Mouse (Mus musculus) kidney, adult 2 months (tissue): Measurements from ENCODE around the gene Snx30. TPM values are rescaled to one million over a fixed set of nuclear protein-coding genes. Genes with fewer than 3 reads are reported as not detected.

Source experiments
- DNase-seq: peaks from one replicate; pipeline ENCODE4 v3.0.0; 2021
- H3K27ac ChIP-seq: fragments of 200-500 bp; 2 replicates; pipeline ENCODE4 v1.5.1; 2012; ENCODE audit warnings: low read depth, low read length, control low read depth, inconsistent platforms; ENCODE audit not compliant: insufficient read depth
- H3K27me3 ChIP-seq: fragments of 200-500 bp; replicated peaks from 2 replicates; pipeline ENCODE4 v1.6.1; 2012; ENCODE audit warnings: mild to moderate bottlenecking, moderate library complexity, low read length, inconsistent platforms; ENCODE audit not compliant: control insufficient read depth, insufficient read depth
- H3K36me3 ChIP-seq: fragments of 200-500 bp; 2 replicates; pipeline ENCODE4 v1.6.1; 2012; ENCODE audit warnings: mild to moderate bottlenecking, moderate library complexity, low read length, inconsistent platforms; ENCODE audit not compliant: control insufficient read depth, insufficient read depth
- H3K4me1 ChIP-seq: fragments of 200-500 bp; 2 replicates; pipeline ENCODE4 v1.6.1; 2011; ENCODE audit warnings: low read length; ENCODE audit not compliant: control insufficient read depth, insufficient read depth
- H3K4me3 ChIP-seq: fragments of 200-500 bp; 2 replicates; pipeline ENCODE4 v1.5.1; 2011; ENCODE audit warnings: mild to moderate bottlenecking, low read depth, low read length, control low read depth; ENCODE audit not compliant: insufficient read depth
- CTCF ChIP-seq: fragments of 200-500 bp; conservative IDR thresholded peaks from 2 replicates; pipeline ENCODE4 v1.5.1; 2011; ENCODE audit warnings: low read depth, mild to moderate bottlenecking, control low read depth, low read length, moderate library complexity, mixed read lengths; ENCODE audit not compliant: insufficient read depth, insufficient read length
- POLR2A ChIP-seq: fragments of 200-500 bp; IDR thresholded peaks from one replicate; pipeline ENCODE4 v1.6.1; 2011; ENCODE audit warnings: low read depth, low read length, control low read depth
- WGBS: fragments of 180-500 bp; shearing (Covaris S2); methylation state at CpG from one replicate; pipeline ENCODE4 v1.1.7; 2018; 5-methylcytosine and 5-hydroxymethylcytosine counted together
- polyA plus RNA-seq: library from polyadenylated mRNA; depleted of rRNA; stranded (reverse); fragments of >200 nt; gene quantifications from 2 replicates; pipeline ENCODE4 v1.2.3, GENCODE M21; 2012

Snx30 gene
- polyA plus RNA-seq, 1 experiment, result 5.2 TPM

GRCm38 (mm10) chr4:59806879-59807195 lies 1.2 kb downstream of the Snx30 start:
- 13% methylated on average over 9 of the region's 9 CpGs for WGBS
- peak overlapping the region; percentile 39 for H3K27ac ChIP-seq

DNA sequence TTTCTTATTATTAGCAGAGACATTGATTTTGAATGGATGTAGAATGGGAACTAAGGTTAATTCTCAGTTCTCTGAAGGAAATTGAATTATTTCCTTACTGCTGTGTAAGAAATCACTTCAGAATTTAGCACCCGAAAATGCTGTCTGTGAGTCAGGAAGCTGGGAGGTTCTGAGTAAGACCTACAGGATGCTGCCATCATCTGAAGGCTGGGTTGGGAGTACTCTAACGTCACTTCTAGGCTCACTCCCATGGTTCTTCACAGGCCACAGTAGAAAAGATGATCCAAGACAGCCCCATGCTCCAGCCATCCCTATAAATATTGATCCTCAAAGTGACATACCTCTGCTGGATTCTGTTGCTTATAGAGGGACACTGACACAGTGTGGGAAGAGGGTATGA lies 1.9 kb downstream of the Snx30 start:
- Histone ChIP-seq H3K4me3 (no peak overlapping the region), H3K36me3 (no peaks in the 10 kb centered on the region), H3K4me1 (peaks cover 4% of the 10 kb centered on the region; the same call in 1 of the 2 replicates), H3K27me3 (no peaks in the 10 kb centered on the region), H3K27ac (no peak overlapping the region)
- WGBS, result 64% methylated on average over 2 of the region's 2 CpGs
- no peak for DNase-seq
- TF ChIP-seq POLR2A (no peak), CTCF (no peak)

More at GRCm38 (mm10) chr4:59806879-59807195, 1.2 kb downstream of the Snx30 start:
- DNase-seq, result no peak
- Histone ChIP-seq H3K36me3 (no peaks in the 10 kb centered on the region), H3K27me3 (no peaks in the 10 kb centered on the region), H3K4me3 (peak overlapping the region; percentile 91), H3K4me1 (peaks cover 4% of the 10 kb centered on the region; the same call in 1 of the 2 replicates)
- no peak for TF ChIP-seq CTCF
- no peak for TF ChIP-seq POLR2A

GRCm38 (mm10) chr4:59808396-59808795 lies 2.8 kb downstream of the Snx30 start:
- Histone ChIP-seq H3K4me1 (peaks cover 4% of the 10 kb centered on the region; the same call in 1 of the 2 replicates), H3K27ac (no peak overlapping the region), H3K36me3 (no peaks in the 10 kb centered on the region), H3K27me3 (no peaks in the 10 kb centered on the region), H3K4me3 (no peak overlapping the region)
- TF ChIP-seq POLR2A (no peak), CTCF (peak; percentile 44)
- peak; percentile 29 for DNase-seq
- 78% methylated on average over 5 of the region's 5 CpGs for WGBS

- Histone ChIP-seq H3K27me3 (no peaks in the 10 kb centered on the region), H3K36me3 (no peaks in the 10 kb centered on the region), H3K27ac (no peak overlapping the region), H3K4me3 (no peak overlapping the region), H3K4me1 (peaks cover 9% of the 10 kb centered on the region)
- 70% methylated on average over 7 of the region's 7 CpGs for WGBS
- DNase-seq, result no peak
- TF ChIP-seq CTCF, result no peak
- TF ChIP-seq POLR2A, result no peak
Measured at GRCm38 (mm10) chr4:59814094-59814493, 8.5 kb downstream of the Snx30 start.

- DNase-seq, result no peak
- 57% methylated on average over 4 of the region's 4 CpGs for WGBS
- no peak overlapping the region for H3K4me3 ChIP-seq
- H3K27ac ChIP-seq, result no peak overlapping the region
- TF ChIP-seq POLR2A (no peak), CTCF (no peak)
- H3K36me3 ChIP-seq, result no peaks in the 10 kb centered on the region
- H3K27me3 ChIP-seq, result no peaks in the 10 kb centered on the region
- peaks cover 15% of the 10 kb centered on the region for H3K4me1 ChIP-seq
Measured at GRCm38 (mm10) chr4:59815121-59815810, 9.6 kb downstream of the Snx30 start.

- H3K4me3 ChIP-seq, result no peak overlapping the region
- H3K4me1 ChIP-seq, result peaks cover 15% of the 10 kb centered on the region
- H3K27me3 ChIP-seq, result no peaks in the 10 kb centered on the region
- no peak for DNase-seq
- no peak overlapping the region for H3K27ac ChIP-seq
- TF ChIP-seq POLR2A (no peak), CTCF (no peak)
- WGBS, result 47% methylated on average over 5 of the region's 5 CpGs
- no peaks in the 10 kb centered on the region for H3K36me3 ChIP-seq
Measured at GRCm38 (mm10) chr4:59816016-59816415, 10.4 kb downstream of the Snx30 start.

DNA sequence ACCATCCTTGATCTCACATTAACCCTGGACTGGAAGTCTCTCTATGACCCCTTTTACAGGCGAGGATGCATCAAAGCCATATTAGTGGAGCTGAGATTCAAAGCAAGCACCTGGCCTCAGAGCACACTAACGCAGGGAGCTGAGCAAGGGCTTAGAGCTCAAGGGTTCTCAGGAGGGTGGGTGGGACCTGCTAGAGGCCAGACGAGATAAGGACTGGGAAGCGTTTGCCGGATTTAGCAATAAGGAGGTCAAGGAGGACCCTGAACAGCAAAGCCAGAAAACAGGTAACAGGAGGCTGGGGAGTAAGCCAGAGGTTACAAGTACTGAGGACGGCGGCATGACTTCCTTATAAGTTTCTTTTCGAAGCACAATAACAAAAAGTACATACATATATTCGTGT lies 10.8 kb downstream of the Snx30 start:
- TF ChIP-seq POLR2A (no peak), CTCF (no peak)
- no peak overlapping the region for H3K27ac ChIP-seq
- no peaks in the 10 kb centered on the region for H3K27me3 ChIP-seq
- peaks cover 15% of the 10 kb centered on the region for H3K4me1 ChIP-seq
- no peak for DNase-seq
- WGBS, result 88% methylated on average over 9 of the region's 9 CpGs
- H3K4me3 ChIP-seq, result no peak overlapping the region
- H3K36me3 ChIP-seq, result no peaks in the 10 kb centered on the region

- no peaks in the 10 kb centered on the region for H3K27me3 ChIP-seq
- no peak overlapping the region for H3K27ac ChIP-seq
- TF ChIP-seq CTCF (no peak), POLR2A (no peak)
- peaks cover 17% of the 10 kb centered on the region for H3K4me1 ChIP-seq
- WGBS, result 79% methylated on average over 5 of the region's 5 CpGs
- DNase-seq, result no peak
- H3K36me3 ChIP-seq, result no peaks in the 10 kb centered on the region
- no peak overlapping the region for H3K4me3 ChIP-seq
Measured at GRCm38 (mm10) chr4:59817790-59818189, 12.2 kb downstream of the Snx30 start.
